Mouse (Mus musculus) megakaryocyte, embryonic 14.5 days (primary cell): ENCODE measurements around the gene Dis3l2.

Experiments used
- FLI1 ChIP-seq: IDR thresholded peaks from 2 replicates; pipeline ENCODE4 v1.6.1; 2012; ENCODE audit warnings: low read length, inconsistent platforms, mixed read lengths
- GATA1 ChIP-seq: IDR thresholded peaks from 3 replicates; pipeline ENCODE4 v1.6.1; 2012; ENCODE audit warnings: mixed read lengths, low read length, inconsistent platforms, borderline replicate concordance

- no peak for TF ChIP-seq GATA1
- TF ChIP-seq FLI1 = no peak
Measured at GRCm38 (mm10) chr1:87012606-87013005, 309.0 kb downstream of the Dis3l2 start.
